Mouse (Mus musculus): ENCODE results near the gene Hip1. TPM values are rescaled to one million over a fixed set of nuclear protein-coding genes. Genes with fewer than 3 reads are reported as not detected.

Hip1 gene
- total RNA-seq, 2 experiments from 2014 or later: 1.2 to 4.9 TPM

- ATAC-seq (replicated peaks; ENCODE audit: low FRiP score, poor library complexity, severe bottlenecking): no peak
Measured at GRCm38 (mm10) chr5:135535867-135536266, 9.1 kb downstream of the Hip1 start.

GRCm38 (mm10) chr5:135533431-135533830 lies 11.5 kb downstream of the Hip1 start:
- ATAC-seq (replicated peaks; ENCODE audit: low FRiP score, poor library complexity, severe bottlenecking): no peak

GRCm38 (mm10) chr5:135531306-135531845 lies 13.5 kb downstream of the Hip1 start:
- ATAC-seq (replicated peaks; ENCODE audit: low FRiP score, poor library complexity, severe bottlenecking): no peak

- no peak for ATAC-seq (replicated peaks; ENCODE audit: low FRiP score, poor library complexity, severe bottlenecking)
Measured at GRCm38 (mm10) chr5:135529964-135530363, 15.0 kb downstream of the Hip1 start.

GRCm38 (mm10) chr5:135529310-135529709 lies 15.6 kb downstream of the Hip1 start:
- ATAC-seq (replicated peaks; ENCODE audit: low FRiP score, poor library complexity, severe bottlenecking): no peak

- ATAC-seq (replicated peaks; ENCODE audit: low FRiP score, poor library complexity, severe bottlenecking): no peak
Measured at GRCm38 (mm10) chr5:135527986-135528385, 16.9 kb downstream of the Hip1 start.

GRCm38 (mm10) chr5:135524660-135525560 lies 20.0 kb downstream of the Hip1 start:
- ATAC-seq (replicated peaks; ENCODE audit: low FRiP score, poor library complexity, severe bottlenecking): no peak

GRCm38 (mm10) chr5:135524087-135524486 lies 20.8 kb downstream of the Hip1 start:
- ATAC-seq (replicated peaks; ENCODE audit: low FRiP score, poor library complexity, severe bottlenecking): no peak

- ATAC-seq (replicated peaks; ENCODE audit: low FRiP score, poor library complexity, severe bottlenecking): no peak
Measured at GRCm38 (mm10) chr5:135522111-135522722, 22.7 kb downstream of the Hip1 start.

- ATAC-seq (replicated peaks; ENCODE audit: low FRiP score, poor library complexity, severe bottlenecking): no peak
Measured at GRCm38 (mm10) chr5:135517348-135517883, 27.5 kb downstream of the Hip1 start.

- no peak for ATAC-seq (replicated peaks; ENCODE audit: low FRiP score, poor library complexity, severe bottlenecking)
Measured at GRCm38 (mm10) chr5:135513131-135513530, 31.8 kb downstream of the Hip1 start.

- no peak for ATAC-seq (replicated peaks; ENCODE audit: low FRiP score, poor library complexity, severe bottlenecking)
Measured at GRCm38 (mm10) chr5:135511105-135511504, 33.8 kb downstream of the Hip1 start.

- no peak for ATAC-seq (replicated peaks; ENCODE audit: low FRiP score, poor library complexity, severe bottlenecking)
Measured at GRCm38 (mm10) chr5:135508284-135508683, 36.6 kb downstream of the Hip1 start.

GRCm38 (mm10) chr5:135507561-135508273 lies 37.2 kb downstream of the Hip1 start:
- no peak for ATAC-seq (replicated peaks; ENCODE audit: low FRiP score, poor library complexity, severe bottlenecking)

GRCm38 (mm10) chr5:135505442-135505841 lies 39.5 kb downstream of the Hip1 start:
- no peak for ATAC-seq (replicated peaks; ENCODE audit: low FRiP score, poor library complexity, severe bottlenecking)

GRCm38 (mm10) chr5:135502931-135503330 lies 42.0 kb downstream of the Hip1 start:
- no peak for ATAC-seq (replicated peaks; ENCODE audit: low FRiP score, poor library complexity, severe bottlenecking)

GRCm38 (mm10) chr5:135502027-135502426 lies 42.9 kb downstream of the Hip1 start:
- no peak for ATAC-seq (replicated peaks; ENCODE audit: low FRiP score, poor library complexity, severe bottlenecking)

GRCm38 (mm10) chr5:135498914-135499313 lies 46.0 kb downstream of the Hip1 start:
- no peak for ATAC-seq (replicated peaks; ENCODE audit: low FRiP score, poor library complexity, severe bottlenecking)

- ATAC-seq (replicated peaks; ENCODE audit: low FRiP score, poor library complexity, severe bottlenecking): no peak
Measured at GRCm38 (mm10) chr5:135497347-135497955, 47.5 kb downstream of the Hip1 start.

- ATAC-seq (replicated peaks; ENCODE audit: low FRiP score, poor library complexity, severe bottlenecking): no peak
Measured at GRCm38 (mm10) chr5:135496489-135496888, 48.4 kb downstream of the Hip1 start.

Measured in erythroblast, adult 5-6 weeks (primary cell).